Mouse (Mus musculus) small intestine, adult 2 months (tissue): ENCODE results near the gene Cep112.

ENCODE experiments used
- CTCF ChIP-seq: fragments of 200-500 bp; IDR thresholded peaks from 2 replicates; pipeline ENCODE4 v1.5.1; 2012; ENCODE audit warnings: low read depth, mild to moderate bottlenecking, control low read depth, inconsistent platforms, low read length, moderate library complexity, mixed read lengths; ENCODE audit not compliant: insufficient replicate concordance, insufficient read length; ENCODE audit errors: extremely low read depth
- POLR2A ChIP-seq: fragments of 200-500 bp; IDR thresholded peaks from 2 replicates; pipeline ENCODE4 v1.6.1; 2012; ENCODE audit warnings: low read depth, mild to moderate bottlenecking, control low read depth, inconsistent platforms, low read length, moderate library complexity

- TF ChIP-seq CTCF (no peak), POLR2A (no peak)
Observed at GRCm38 (mm10) chr11:108606036-108606435, 181.0 kb downstream of the Cep112 start.
